Mouse (Mus musculus) C2C12 (cell line): Measurements from ENCODE around the gene 3100002H09Rik.

Experiments
- CTCF ChIP-seq: IDR thresholded peaks from one replicate; pipeline ENCODE4 v1.5.1; 2011; ENCODE audit not compliant: control insufficient read depth, insufficient read depth, insufficient read length
- MAX ChIP-seq: IDR thresholded peaks from one replicate; pipeline ENCODE4 v1.6.1; 2011; ENCODE audit warnings: mild to moderate bottlenecking, control low read depth
- MYOD1 ChIP-seq: IDR thresholded peaks from one replicate; pipeline ENCODE4 v1.6.1; 2011; ENCODE audit warnings: low read depth; ENCODE audit not compliant: control insufficient read depth, insufficient read length
- USF1 ChIP-seq: IDR thresholded peaks from one replicate; pipeline ENCODE4 v1.6.1; 2011; ENCODE audit warnings: low read depth, mild to moderate bottlenecking, control low read depth, moderate library complexity

GRCm38 (mm10) chr4:124622566-124622965, 12.0 kb upstream of the 3100002H09Rik start:
- TF ChIP-seq MYOD1: no peak
- no peak for TF ChIP-seq CTCF
- no peak for TF ChIP-seq USF1
- TF ChIP-seq MAX: no peak
